Mouse (Mus musculus) erythroblast, adult 5-6 weeks (primary cell): ENCODE measurements around the gene Zfp69. TPM values are rescaled to one million over a fixed set of nuclear protein-coding genes. Genes with fewer than 3 reads are reported as not detected.

Experiments used
- ATAC-seq: replicated peaks from 2 replicates; pipeline ENCODE4 v1.8.0; 2016; ENCODE audit warnings: moderate number of reproducible peaks, mild to moderate bottlenecking, moderate TSS enrichment, inconsistent platforms; ENCODE audit not compliant: poor library complexity, low FRiP score, severe bottlenecking
- total RNA-seq, 2 experiments: library from RNA; stranded (forward) in 1 of 2; stranded (reverse) in 1 of 2; fragments of 150-400 nt in 1 of 2; fragments of 200-764, 138-1000 nt in 1 of 2; gene quantifications; 2 replicates each; pipeline versions ENCODE4 v1.2.3 to v1.2.4; 2015 to 2017; ENCODE audit warnings: low replicate concordance in 2 of 2

Zfp69 gene
- total RNA-seq, 2 experiments from 2014 or later = 0.77 to 6.4 TPM

DNA sequence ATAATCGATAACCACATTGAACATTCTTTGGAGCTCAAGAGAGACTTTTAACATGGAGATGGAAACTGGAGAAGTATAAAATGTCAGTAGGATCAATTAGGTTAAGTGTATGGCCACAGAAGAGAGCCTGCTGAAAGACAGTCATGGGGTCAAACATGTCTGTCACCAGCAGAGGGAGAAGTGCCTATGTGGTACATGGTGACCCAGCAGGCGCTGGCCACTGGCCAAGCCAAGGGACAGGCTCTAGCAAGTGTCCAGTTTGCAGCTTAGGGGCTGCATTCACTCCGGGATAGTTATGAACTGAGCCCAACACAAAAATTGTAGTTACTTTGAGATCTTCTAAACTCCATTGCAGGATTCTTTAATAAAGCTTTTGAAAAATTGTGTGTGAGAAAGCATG is 22.8 kb downstream of the Zfp69 start:
- ATAC-seq = no peak

- peak; percentile 54; the same call in 1 of the 2 replicates for ATAC-seq
These were observed 26.1 kb downstream of the Zfp69 start for GRCm38 (mm10) chr4:120925386-120925785.

DNA sequence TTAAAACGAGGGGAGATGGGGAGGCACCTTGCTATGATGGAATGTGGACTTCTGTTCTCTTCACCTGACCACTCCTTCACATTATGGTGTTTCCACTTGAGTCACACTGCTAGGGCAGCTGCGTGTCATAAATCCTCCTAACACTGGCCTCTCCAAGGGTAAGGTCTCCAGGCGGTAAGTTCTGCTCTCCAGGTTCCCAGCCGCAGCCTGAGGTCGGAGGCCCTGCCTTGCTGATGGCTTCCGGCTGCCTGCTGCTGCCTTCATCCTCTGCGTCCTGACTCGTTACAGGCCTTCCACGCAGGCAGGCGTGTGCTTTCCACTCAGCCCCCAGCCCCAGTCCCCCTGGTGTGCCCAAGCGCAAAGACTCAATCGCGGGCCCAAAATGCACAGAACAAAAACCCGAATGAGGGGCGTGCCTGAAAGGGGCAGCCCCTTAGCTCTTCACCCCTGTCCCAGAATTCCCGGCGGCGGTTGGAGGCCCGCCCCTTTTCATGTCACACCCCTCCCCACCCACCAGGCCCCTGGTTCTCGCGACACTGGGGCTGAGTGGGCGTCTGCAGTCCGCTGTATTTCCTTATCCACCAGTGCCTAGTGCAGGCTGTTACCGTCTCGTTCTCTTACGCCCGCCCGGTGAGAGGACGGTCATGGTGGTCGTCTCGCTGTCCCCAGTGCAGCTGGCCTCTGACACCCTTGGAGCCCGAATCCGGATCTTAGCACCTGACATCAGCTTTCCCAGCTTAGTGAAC is 26.8 kb downstream of the Zfp69 start, which contains the start of gene Exo5:
Gene Exo5, minus strand, starts transcription at position 464 of the 746 bp plus-strand sequence.
- ATAC-seq = peak; percentile 97

DNA sequence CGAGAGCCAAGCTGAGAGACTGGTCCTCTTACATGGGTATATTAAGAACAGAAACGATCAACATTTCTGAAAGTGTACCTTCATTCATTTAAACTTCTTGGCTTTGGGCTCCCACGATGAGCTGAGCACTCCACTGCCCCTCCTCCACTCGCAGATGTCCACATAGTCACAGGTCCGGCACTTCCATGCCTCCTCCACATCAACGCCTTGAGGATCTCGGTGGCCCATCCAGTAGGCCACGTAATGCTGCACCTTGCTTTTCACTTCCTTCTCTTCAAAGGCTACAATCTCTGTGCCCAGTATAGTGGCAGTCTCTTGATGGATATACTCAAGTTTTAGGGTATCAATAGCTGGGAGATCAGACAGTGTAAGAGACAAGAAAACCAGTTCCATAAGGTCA is 30.0 kb downstream of the Zfp69 start:
- no peak for ATAC-seq

- no peak for ATAC-seq
These were observed 37.0 kb downstream of the Zfp69 start for GRCm38 (mm10) chr4:120914501-120914900.

DNA sequence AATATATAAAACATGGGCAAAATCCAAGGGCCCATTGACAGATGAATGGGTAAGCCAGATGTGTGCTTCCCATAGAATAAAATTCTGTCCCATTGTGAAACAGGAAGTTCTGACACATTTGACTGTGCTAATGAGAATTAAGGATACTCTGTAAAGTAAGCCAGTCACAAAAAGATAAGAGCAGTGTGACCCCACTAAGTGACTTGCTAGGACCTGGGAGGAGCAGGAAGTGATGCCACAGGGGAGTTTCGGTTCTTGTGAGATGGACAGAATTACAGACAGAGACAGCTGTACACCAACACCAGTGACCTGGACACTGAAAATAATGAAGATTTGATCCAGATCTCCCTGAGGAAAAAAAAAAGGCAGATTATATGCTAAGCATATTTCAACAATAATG is 37.6 kb downstream of the Zfp69 start:
- no peak for ATAC-seq

GRCm38 (mm10) chr4:120913443-120913842 is 38.1 kb downstream of the Zfp69 start:
- ATAC-seq = no peak

- no peak for ATAC-seq
These were observed 38.6 kb downstream of the Zfp69 start for GRCm38 (mm10) chr4:120912866-120913265.

DNA sequence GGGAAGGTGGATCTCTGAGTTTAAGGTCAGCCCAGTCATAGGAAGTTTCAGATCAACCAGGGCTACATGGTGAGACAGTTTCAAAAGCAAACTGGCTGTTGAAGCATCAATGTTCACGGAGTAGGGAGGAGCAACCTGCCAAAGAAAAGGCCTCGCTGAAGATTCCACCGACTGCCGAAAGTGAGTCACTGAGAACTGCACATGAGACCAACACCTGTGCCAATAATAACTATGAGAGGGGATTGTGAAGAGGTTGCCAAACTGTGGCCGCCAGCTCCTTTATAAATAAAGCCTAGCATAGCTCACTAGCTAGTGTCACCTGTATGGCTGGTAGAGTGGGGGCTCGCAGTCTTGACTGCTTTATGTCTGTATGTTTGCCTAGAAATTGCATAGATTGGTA is 40.4 kb downstream of the Zfp69 start:
- ATAC-seq = no peak

- no peak for ATAC-seq
These were observed 41.8 kb downstream of the Zfp69 start for GRCm38 (mm10) chr4:120909558-120910150.

GRCm38 (mm10) chr4:120905644-120906043 is 45.9 kb downstream of the Zfp69 start:
- ATAC-seq = no peak

GRCm38 (mm10) chr4:120904533-120904932 is 47.0 kb downstream of the Zfp69 start:
- no peak for ATAC-seq

- no peak for ATAC-seq
These were observed 55.5 kb downstream of the Zfp69 start for GRCm38 (mm10) chr4:120895810-120896584.

- no peak for ATAC-seq
These were observed 56.3 kb downstream of the Zfp69 start for GRCm38 (mm10) chr4:120895226-120895625.

DNA sequence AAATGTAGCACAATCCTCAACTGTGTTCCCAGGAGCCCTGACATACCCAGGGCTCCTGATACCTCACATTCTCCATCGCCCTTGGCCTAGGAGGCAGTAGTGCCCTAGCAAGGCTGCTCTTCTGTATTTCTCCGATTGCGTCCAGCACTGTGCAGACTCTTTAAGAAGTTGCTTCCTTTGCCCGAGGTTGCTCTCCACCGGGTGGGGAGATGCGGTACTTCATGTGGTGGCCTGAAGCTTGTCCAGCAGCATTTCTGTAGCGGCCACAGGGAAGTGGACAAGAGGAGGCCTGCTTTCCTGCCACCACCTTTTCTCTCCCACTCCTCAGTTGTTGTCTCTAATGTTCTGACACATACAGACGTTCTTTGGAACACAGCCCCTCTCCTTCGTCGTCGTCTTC is 56.9 kb downstream of the Zfp69 start:
- no peak for ATAC-seq

DNA sequence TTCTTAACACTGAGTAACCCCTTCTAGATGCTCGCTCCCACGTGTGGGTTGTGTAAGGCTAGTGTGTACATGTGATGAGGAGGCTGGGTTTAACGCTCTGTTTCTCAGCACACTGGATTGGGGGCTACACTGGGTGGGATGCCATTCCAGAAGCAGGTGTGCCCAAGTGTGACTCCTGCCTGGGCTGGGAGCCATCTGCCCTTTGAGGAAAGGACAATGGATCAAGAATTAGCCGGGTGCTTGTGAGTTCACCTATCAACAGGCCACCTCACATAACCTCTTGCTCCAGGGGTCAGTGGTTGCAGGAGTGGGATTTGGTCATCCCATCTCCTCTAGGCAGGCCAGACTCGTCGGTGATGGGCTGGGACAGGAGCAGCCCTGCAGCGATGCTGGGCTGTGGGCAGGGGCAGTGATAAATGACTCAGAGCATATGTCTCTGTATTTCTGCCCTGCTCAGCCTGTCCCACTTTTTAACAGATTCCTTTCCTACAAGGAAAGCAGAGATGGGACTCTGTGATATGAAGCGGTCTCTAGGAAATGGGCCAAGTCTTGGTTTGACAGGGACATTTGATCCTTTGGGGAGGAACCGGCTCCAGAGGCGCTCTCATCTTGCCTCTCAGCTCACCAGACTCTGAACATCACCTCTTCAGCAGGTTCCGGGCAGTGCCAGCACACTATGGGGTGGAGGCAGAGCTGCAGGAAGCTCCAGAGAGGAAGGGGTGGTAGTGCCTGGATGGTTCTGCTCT is 57.7 kb downstream of the Zfp69 start:
- ATAC-seq = no peak

DNA sequence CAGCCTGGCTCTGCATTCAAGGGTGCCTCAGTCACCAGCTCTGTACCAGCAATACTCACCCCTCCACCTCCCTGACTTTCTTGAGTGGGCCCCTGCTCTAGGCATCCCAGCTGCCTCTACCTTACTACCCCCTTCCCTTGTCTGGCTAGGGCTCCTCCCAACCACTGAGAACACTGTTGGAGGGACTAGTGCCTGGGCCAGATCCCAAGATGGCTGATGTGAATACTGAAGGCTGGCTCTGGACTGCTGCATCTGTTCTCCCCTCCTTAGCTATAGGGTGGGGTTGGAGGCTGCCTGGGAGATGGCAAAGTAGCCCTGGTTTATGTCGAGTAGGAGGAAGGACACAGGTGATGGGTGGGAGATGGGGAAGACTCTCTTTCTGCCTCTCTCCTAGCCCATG is 59.0 kb downstream of the Zfp69 start:
- no peak for ATAC-seq

GRCm38 (mm10) chr4:120891960-120892359 is 59.5 kb downstream of the Zfp69 start:
- no peak for ATAC-seq

- ATAC-seq = no peak
These were observed 60.6 kb downstream of the Zfp69 start for GRCm38 (mm10) chr4:120890754-120891440.

GRCm38 (mm10) chr4:120888884-120889283 is 62.6 kb downstream of the Zfp69 start:
- ATAC-seq = no peak
